Mouse (Mus musculus) spleen, adult 2 months (tissue): ENCODE measurements around the gene Creb3. TPM values are rescaled to one million over a fixed set of nuclear protein-coding genes. Genes with fewer than 3 reads are reported as not detected.
A peak's percentile ranks its signal among the peaks of the same experiment; 100 is the strongest.

Source experiments
- DNase-seq, 2 experiments: peaks; one replicate each; pipeline versions ENCODE4 v3.0.0 to v3.0.0-alpha.2; 2012 to 2021; ENCODE audit warnings: low spot score in 2 of 2, low read depth in 1 of 2
- H3K27ac ChIP-seq: fragments of 200-500 bp; 2 replicates; pipeline ENCODE4 v1.5.1; 2012; ENCODE audit warnings: low read length, inconsistent platforms; ENCODE audit not compliant: insufficient read depth
- H3K27me3 ChIP-seq: fragments of 200-500 bp; 2 replicates; pipeline ENCODE4 v1.6.1; 2012; ENCODE audit warnings: mild to moderate bottlenecking, moderate library complexity, low read length, inconsistent platforms; ENCODE audit not compliant: control insufficient read depth, insufficient read depth
- H3K36me3 ChIP-seq: fragments of 200-500 bp; 2 replicates; pipeline ENCODE4 v1.6.1; 2012; ENCODE audit warnings: mild to moderate bottlenecking, low read length, inconsistent platforms; ENCODE audit not compliant: control insufficient read depth, insufficient read depth
- H3K4me1 ChIP-seq: fragments of 200-500 bp; 2 replicates; pipeline ENCODE4 v1.6.1; 2011; ENCODE audit warnings: inconsistent platforms; ENCODE audit not compliant: control insufficient read depth, insufficient read depth, insufficient read length
- H3K4me3 ChIP-seq: fragments of 200-500 bp; 2 replicates; pipeline ENCODE4 v1.5.1; 2011; ENCODE audit warnings: mild to moderate bottlenecking, inconsistent platforms; ENCODE audit not compliant: insufficient read depth, insufficient read length; ENCODE audit errors: extremely low read depth
- CTCF ChIP-seq: fragments of 200-500 bp; IDR thresholded peaks from 2 replicates; pipeline ENCODE4 v1.5.1; 2011; ENCODE audit warnings: mild to moderate bottlenecking, inconsistent platforms; ENCODE audit not compliant: insufficient read depth, insufficient read length, insufficient replicate concordance; ENCODE audit errors: extremely low read depth
- POLR2A ChIP-seq: fragments of 200-500 bp; IDR thresholded peaks from 2 replicates; pipeline ENCODE4 v1.6.1; 2011; ENCODE audit warnings: low read depth, low read length, inconsistent platforms
- WGBS: fragments of 180-500 bp; shearing (Covaris S2); methylation state at CpG from one replicate; pipeline ENCODE4 v1.1.7; 2018; 5-methylcytosine and 5-hydroxymethylcytosine counted together
- polyA plus RNA-seq: library from polyadenylated mRNA; depleted of rRNA; stranded (reverse); fragments of >200 nt; gene quantifications from 2 replicates; pipeline ENCODE4 v1.2.3, GENCODE M21; 2012

Creb3 gene
- polyA plus RNA-seq, 1 experiment, result 48.8 TPM

- WGBS, result under 1% methylated on average over 16 of the region's 16 CpGs
- DNase-seq, result no peak
- Histone ChIP-seq H3K36me3 (peaks cover 12% of the 10 kb centered on the region; the same call in 1 of the 2 replicates), H3K27me3 (no peaks in the 10 kb centered on the region), H3K4me1 (peaks cover 25% of the 10 kb centered on the region; the same call in 1 of the 2 replicates), H3K27ac (peak overlapping the region; percentile 91), H3K4me3 (peak overlapping the region; percentile 85)
- TF ChIP-seq POLR2A, result no peak
- no peak for TF ChIP-seq CTCF
These were observed 616 bp upstream of the Creb3 start for GRCm38 (mm10) chr4:43561436-43561996.

- peaks cover 19% of the 10 kb centered on the region; the same call in 1 of the 2 replicates for H3K4me1 ChIP-seq
- H3K4me3 ChIP-seq, result peak overlapping the region; percentile 85
- H3K36me3 ChIP-seq, result peaks cover 25% of the 10 kb centered on the region
- no peaks in the 10 kb centered on the region for H3K27me3 ChIP-seq
- peak overlapping the region; percentile 79 for H3K27ac ChIP-seq
- 3% methylated on average over 22 of the region's 22 CpGs for WGBS
- DNase-seq, result no peak
- no peak for TF ChIP-seq CTCF
- TF ChIP-seq POLR2A, result no peak
These were observed 853 bp downstream of the Creb3 start for GRCm38 (mm10) chr4:43562769-43563600.

GRCm38 (mm10) chr4:43563601-43563875 is 1.4 kb downstream of the Creb3 start:
- DNase-seq, result no peak
- TF ChIP-seq CTCF, result no peak
- TF ChIP-seq POLR2A, result no peak
- Histone ChIP-seq H3K4me3 (no peak overlapping the region), H3K27me3 (no peaks in the 10 kb centered on the region), H3K27ac (no peak overlapping the region), H3K4me1 (peaks cover 14% of the 10 kb centered on the region; the same call in 1 of the 2 replicates), H3K36me3 (peaks cover 30% of the 10 kb centered on the region)
- 66% methylated on average over 4 of the region's 4 CpGs for WGBS

GRCm38 (mm10) chr4:43564231-43564630 is 2.1 kb downstream of the Creb3 start:
- Histone ChIP-seq H3K27ac (no peak overlapping the region), H3K36me3 (peaks cover 37% of the 10 kb centered on the region), H3K27me3 (no peaks in the 10 kb centered on the region), H3K4me3 (no peak overlapping the region), H3K4me1 (peaks cover 11% of the 10 kb centered on the region; the same call in 1 of the 2 replicates)
- no peak for TF ChIP-seq POLR2A
- no peak for TF ChIP-seq CTCF
- 79% methylated on average over 2 of the region's 2 CpGs for WGBS
- no peak for DNase-seq

DNA sequence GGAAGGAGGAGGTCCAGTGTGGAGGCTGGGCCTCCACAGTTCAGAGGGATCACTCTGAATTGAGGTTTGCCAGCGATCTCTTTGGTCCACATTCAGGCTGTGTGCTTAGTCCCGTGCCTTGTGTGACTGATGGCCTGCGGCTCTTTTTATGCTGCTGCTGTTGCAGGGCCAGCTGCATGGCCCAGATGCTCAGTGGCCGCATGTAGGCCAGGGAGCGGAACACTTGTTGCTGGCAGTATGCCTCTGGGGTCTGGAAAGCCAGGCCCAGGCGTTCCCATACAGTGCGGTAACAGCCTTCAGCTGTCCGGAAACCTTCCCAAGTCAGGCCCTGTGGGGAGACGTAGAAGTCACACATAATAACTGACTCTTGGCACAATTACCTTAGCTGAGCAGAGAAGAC is 5.0 kb downstream of the Creb3 start:
- peaks cover 54% of the 10 kb centered on the region for H3K36me3 ChIP-seq
- 0 out of 2 replicates have a peak, but pooled peaks cover 4% of the 10 kb centered on the region for H3K4me1 ChIP-seq
- TF ChIP-seq POLR2A, result no peak
- TF ChIP-seq CTCF, result no peak
- no peaks in the 10 kb centered on the region for H3K27me3 ChIP-seq
- DNase-seq, result no peak
- H3K4me3 ChIP-seq, result no peak overlapping the region
- H3K27ac ChIP-seq, result no peak overlapping the region
- WGBS, result 96% methylated on average over 9 of the region's 9 CpGs

GRCm38 (mm10) chr4:43571395-43572045 is 9.4 kb downstream of the Creb3 start:
- TF ChIP-seq POLR2A (no peak), CTCF (no peak)
- H3K27ac ChIP-seq, result no peak overlapping the region
- H3K4me1 ChIP-seq, result 0 out of 2 replicates have a peak, but pooled peaks cover under 1% of the 10 kb centered on the region
- H3K4me3 ChIP-seq, result no peak overlapping the region
- H3K36me3 ChIP-seq, result peaks cover 45% of the 10 kb centered on the region
- 65% methylated on average over 6 of the region's 6 CpGs for WGBS
- H3K27me3 ChIP-seq, result no peaks in the 10 kb centered on the region
- DNase-seq, result no peak
